Mouse (Mus musculus) layer of hippocampus, adult 9-11 months (tissue): Measurements from ENCODE around the gene Cdh22.

Experiments used
- DNase-seq: peaks from one replicate; pipeline ENCODE4 v3.0.0; 2022

The Cdh22 gene

DNA sequence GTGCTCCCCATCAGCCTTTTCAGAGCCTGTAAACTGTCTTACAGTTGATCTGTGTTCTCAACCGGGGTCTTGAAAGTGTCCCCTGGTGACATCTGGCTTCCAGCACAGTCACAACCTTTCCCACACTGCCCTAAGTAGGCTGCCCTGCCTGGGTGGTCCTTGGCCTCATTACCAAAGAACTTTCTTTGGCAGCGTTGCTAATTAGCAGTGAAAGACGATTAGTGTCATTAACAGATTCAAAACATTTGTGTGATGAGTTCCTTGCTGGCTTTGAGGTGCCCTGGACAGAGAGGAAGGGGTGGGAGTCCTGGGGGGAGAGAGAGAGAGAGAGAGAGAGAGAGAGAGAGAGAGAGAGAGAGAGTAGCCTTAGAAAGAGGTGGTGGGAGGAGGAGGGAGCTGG, 14.3 kb upstream of the Cdh22 start:
- DNase-seq, result no peak

DNA sequence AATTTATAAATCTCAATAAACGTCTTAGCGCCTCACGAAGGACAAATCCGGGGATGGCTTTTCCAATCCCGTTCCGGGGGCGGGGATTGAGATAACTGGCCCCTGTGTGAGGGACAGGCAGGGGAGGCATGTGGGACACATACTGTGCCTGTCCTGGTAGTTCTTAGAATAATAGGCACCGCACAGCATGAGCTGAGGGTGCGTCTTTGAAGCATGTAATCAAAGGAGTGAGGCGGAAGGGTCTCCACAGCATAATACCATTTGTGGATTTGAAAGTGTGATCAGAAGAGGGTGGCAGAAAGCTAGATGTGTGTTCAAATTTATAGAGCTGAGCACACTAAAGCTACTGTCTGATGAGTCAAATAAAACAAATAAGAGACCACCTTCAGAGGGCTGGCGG, 11.7 kb upstream of the Cdh22 start:
- no peak for DNase-seq

DNA sequence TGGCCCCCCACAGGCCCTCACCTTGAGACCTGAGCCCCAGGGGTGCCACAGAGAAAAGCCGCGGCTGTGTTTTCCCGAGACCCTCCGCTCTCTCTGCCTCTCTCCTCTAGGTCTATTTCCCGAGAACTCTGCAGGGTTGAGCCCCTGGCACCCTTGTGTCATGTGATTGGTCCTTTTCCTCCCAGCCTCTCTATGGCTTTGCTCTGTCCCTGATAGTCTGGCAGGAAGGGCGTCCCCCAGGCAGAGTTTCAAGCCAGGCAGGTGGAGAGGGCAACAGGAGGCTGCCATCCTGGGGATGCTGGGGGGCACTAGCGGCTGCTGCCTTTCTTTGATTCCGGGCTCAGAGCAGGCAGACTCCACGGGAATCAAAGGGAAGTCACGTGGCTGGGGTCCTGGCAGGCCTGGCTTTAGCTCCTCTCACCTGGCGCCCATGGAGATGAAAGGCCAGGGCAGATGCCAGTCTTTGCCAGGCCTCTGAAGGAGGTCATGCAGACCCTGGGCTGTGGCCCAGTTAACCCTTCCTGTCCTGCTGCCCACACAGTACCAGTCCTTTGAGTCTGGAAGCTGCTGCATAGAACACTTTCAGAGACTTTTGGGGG, 8.6 kb upstream of the Cdh22 start:
- no peak for DNase-seq

DNA sequence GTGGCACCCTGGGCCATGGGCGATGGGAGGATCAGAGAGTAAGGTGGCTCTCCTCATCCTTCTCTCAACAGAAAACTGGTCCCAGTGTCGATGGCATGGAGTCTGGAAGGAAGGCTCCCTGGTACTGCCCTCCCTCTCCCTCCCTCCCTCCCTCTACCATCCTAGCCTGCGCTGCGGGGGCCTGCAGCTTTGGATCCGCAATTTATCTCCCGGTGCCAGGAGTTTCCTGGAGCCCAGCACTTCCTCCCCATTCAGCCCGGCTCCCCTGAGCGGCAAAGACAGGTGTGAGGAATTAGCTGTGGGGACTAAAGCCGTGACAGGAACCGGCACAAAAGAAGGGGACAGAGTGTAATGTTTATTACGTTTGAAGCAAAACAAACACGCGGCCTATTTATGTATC, 7.9 kb upstream of the Cdh22 start:
- DNase-seq, result no peak

DNA sequence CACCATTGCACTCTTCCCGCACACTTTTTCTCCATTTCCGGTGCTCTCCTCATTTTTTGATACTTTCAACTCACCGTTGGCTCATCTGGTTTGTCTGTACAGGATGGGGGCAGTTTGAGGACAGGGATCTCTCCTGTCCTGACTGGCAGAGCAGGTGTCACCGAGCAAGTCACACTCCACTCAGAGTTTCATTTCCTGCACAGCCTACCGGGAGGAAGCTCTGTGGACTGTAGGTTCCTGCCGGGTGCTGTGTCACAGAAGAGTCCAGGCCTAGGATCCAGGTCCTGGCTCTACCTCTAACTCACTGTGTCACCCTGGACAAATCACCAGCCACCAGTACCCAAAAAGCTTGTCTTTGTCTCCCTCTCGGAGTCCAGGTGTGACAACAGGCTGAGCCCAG, 7.1 kb upstream of the Cdh22 start:
- DNase-seq, result no peak

DNA sequence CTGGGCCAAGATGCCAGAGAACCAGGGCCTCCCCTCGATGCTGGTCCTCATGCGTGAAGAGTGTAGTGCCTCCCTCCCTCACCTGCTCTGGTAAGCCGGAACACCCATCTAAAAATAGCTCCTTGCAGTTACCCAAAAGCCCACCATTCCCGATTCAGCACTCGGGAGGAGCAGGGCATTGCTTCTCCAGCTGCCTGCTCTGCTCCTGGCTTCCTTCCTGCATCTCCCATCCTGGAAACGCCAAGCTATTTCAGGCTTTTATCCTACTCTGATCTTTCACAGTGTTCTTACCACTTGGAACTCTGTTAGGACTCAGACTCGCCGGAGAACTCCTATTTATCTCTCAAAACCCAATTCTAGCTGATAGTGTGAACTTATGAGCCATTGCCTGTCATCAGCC, 5.7 kb upstream of the Cdh22 start:
- no peak for DNase-seq

DNA sequence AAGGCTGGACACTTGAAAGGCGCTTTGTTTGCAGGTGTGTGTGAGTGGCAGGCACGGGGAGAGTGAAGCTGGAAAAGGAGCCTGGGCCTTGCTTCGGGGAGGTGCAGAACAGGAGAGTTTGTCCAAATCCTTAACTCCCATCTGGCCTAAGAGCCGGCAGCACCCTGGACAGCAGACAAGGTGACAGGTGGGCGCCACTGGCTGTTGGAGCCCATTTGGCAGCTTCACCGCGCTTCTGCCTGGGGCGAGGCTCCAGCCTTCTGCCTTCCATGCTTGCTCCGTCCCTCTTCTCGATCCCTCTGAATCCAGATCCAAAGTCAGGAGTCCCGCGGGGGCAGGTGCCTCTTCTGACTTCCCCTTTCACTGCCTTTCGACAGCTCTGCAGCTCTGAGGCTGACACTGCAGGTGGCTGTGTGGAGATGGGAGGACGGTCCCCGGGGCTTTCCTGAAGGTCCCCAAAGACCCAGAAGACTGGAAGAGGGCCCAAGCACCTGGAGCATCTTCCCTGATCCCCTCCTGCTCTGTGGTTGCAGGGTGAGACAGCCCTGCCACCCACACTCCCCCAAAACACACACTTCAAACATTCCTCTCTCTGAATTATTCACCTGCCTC, 5.0 kb upstream of the Cdh22 start:
- no peak for DNase-seq

DNA sequence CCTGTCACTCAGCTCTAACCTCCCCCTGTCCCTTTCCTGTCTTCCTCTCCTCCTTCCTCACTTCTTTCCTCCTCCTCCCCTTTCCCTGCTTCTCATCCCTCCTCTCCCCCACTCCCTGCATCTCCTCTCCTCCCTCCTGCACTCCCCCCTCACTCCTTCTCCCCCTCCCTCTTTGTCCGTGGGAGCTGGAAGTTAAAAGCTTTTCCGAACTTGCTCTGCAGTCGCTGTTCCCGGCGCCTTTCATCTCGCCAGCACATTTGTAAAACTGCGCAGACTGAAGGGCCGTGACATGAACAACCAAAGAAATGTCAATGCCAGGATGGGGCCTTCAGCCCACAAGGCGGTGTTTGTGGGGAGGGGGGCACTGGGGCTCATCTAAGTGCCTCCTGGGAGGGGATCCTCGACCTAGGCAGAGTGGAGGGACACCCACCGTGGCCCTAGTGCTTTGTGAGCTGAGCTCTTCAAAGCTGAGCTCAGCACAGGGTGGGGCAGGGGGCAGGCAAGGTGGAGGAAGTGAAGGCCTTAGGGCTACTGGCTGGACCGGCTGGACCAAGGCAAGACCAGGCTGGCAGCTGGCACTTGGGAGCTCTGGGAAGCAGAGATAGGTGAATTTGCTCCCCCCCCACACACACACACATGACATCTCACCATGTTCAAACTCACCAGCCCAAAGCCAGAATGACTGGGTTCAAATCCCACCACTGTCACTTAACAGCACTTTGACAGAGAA, 3.9 kb upstream of the Cdh22 start:
- no peak for DNase-seq

DNA sequence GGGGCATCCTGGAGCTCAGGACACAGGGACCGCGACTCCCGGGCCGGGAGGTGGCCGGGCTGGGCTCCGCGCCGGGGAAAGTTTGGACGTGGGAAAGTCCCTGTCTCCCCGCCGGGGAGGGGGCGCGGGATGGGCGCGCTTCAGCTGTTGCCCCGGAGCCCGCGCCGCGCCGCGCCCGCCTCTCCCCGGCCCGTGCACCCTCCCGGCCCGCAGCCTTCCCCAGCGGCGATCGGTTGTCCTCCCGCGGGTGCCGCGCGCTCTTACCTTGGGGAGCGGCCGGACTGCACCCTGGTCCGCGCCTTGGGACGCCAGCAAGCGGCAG, 401 bp downstream of the Cdh22 start:
- no peak for DNase-seq

DNA sequence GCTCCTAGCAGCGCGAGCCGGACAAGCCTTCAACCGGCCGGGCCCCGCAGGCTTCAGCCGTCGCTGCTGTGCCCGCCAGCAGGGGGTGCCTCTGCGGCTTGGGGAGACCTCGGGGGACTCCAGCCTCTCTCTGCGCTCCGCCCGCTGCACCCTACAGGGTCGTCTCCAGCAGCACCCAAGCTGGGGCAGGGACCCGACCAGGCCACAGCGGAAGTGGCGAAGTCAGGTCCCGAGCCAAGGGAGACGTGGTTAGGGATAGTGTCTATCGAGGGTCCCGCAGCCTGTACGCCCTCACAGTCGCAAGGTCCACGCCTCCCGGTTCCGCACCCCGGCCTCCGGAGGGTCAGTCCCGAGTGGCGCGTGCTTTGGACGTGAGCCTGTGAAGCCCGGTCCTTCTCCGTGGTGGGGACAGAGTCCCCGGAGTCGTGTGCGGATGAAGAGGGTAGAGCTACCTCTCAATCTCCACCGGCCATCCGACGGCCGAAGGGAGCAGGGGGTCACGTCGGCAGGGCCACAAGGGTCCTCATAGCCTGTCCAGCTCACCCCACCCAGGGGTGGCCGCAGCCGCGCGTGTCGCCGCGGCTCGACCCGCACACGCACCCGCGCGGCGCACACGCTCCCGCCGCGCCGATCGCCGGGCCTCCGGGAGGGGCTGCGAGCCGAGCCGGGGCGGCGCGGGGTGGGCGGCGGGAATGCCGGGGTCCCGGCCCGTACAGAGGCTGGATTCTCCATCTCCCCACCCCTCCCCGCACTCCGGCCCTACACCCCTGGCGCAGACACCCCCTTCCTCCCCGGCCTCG, 962 bp downstream of the Cdh22 start:
- DNase-seq, result no peak

DNA sequence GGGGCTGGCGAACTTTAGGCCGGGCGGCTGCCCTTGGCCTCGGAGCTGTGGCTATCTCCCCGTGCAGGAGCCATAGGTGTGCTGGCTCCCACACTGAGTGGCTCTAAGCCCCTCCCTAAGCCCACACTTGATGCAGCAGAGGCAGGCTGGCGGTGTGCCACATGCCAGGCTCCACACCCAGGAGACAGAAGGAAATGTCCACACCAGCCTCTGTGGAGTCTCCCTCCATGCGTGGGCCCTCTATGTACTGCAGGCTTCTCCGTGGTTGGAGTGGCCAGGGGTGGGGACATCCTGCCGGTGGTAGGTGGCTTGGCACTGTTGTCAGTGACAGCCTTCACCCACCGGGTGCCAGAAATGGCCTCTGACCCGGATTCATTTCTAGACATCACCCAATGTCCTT, 5.6 kb downstream of the Cdh22 start:
- no peak for DNase-seq

DNA sequence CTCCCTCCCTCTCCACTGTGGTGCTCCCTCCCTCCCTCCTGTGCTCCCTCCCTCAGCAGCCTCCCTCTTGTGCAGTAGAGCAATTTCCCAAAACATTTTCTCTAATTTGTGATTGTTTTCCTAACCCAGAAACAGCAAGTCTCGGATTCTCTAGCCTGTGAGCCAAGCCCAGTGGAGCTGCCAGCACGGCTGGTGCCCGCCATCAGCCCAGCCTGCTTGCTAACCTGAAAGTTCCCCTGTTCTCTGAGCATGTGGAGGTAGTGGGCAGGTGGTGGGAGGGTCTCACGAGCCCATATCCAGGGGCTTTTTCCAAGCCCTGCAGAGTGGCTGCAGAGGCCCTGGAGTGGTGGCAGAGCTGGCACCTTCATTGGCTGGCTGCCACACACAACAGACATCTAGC, 10.8 kb downstream of the Cdh22 start:
- DNase-seq, result peak; percentile 43

DNA sequence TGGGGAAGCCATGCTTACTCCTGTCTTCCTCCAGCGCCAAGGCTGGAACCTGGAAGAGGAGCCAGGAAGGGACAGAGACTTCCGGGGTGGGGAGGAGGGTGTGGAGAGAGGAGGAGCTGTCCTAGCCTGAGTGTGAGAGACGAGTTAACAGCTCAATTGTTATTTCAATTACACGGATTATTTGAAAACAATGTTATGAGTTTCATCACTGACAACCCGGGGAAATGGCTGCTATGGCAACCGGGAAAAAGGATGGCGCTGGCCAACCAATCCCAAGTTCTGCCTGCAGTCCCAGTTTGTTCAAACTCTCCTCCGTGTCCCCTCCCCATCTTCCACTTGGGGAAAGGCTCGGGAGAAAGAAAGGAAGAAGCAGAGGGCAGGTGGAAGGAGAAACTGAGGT, 12.7 kb downstream of the Cdh22 start:
- no peak for DNase-seq

DNA sequence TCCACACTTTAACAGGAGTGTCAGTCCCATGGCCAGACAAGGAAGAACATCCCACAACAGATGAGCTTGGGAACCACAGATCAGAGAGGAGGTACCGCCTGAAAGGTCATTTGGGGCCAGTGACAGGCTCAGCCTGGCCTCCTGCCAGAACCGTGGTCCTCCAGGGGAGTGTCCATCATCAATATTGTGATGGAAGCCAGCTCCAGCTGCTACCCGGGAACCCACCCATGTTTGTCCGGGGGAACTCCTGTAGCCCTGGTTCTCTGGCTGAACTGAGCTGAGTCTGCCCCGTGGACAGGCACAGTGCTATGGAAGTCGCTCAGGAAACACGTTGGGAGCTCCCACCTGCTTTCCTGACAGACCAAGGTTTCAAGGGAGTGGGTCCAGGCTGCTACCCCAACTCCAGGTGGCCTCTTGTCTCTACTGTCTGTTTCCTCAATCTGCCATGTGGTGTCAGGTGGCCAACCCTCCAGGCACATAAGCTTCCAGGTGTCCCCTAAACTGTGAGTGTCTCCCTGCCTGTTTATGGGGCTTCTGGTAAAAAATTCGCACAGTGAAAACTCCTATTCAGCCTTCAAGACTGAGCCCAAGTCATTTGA, 14.2 kb downstream of the Cdh22 start:
- DNase-seq, result no peak

DNA sequence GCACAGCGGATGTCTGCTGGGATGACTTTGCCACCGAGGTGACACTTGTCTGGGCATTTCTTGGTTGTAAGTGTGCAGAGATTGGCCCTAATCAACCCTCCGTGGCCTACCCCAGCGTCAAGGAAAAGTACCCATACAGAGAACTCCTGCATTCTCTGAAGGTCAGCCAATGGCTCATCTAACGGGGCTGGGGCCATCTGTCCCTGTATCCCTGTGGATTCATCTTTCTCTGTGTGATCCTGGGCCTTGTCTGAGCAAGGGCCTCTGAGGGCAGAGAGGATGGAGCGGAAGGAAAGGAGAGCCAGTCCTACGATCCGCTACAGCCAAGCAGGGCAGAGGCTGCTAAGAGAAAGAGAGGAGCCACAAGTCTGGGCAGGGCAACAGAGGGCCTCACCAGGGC, 15.7 kb downstream of the Cdh22 start:
- DNase-seq, result no peak

DNA sequence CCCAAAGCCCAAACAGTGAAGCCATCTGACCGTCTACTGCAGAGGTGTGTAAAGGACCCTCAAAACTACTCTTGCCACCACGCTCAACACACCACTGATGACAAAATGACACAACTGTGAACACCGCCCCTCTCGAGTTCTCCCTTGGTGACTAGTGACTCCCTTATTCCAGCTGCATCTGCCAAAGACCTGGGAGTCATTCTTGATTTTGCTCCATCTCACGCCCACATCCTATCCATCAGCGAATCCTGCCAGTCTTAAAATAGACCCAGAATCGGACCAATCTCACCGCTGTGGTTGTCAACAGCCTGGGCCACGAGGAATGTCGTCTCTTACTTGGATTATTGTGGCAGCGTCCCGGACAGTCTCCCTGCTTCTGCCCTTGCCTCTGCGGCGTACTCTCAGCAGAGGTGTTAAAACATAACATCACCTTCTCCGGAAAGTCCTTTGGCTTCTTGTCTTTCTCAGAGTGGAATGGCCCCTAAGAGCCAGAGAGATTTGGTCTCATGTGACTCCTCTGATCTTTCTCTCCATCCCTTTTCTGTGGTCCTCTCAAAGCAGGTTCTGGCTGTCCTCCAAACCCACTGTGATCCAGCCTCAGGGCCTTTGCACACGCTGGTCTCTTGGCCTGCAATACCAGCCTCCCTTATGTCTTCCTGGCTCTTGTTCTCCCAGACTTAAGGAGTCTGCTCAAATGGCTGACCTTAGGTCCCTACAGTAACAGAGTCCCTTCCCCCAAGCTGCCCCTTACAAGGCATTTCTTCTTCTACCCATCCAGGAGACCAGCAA, 17.1 kb downstream of the Cdh22 start:
- DNase-seq, result no peak

DNA sequence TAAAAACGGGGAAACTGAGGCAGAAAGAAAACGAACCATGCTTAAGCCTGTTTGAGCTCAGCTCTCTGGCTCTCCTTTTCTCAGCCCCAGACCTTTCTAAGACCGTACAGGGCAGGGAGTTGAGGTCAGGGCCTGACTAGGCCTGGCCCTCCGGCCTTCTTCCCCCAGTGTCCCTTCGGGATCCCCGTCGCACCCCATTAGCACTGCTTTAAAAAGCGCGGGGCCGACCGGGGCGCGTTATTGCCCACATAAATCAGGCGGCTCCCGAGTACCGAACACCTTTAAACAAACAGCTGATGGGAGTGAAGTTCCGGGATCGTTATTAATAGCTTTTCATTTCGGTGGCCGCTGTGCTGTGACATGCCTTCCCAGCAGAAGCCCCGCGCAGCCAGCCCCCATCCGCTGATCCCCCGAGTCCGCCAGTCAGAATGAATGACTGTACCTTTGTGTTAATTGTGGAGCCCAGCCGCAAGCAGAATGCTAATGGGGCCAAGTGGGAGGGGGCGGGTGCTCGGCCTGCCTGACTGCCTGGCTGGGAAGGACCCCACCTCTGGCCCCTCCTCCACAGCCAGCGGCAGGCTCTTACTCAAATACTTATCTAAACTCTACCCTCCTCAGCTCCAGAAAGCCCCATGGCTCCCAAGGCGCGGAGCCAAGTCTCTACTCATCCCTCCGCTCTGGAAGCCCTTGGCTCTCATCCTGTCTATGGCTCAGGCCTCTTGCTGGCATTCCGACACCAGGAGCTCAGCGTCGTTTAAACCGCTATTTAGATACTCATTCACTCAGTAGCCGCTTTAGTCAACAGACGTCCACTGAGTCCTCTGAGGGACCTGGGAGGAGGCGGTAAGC, 19.3 kb downstream of the Cdh22 start:
- DNase-seq, result no peak

DNA sequence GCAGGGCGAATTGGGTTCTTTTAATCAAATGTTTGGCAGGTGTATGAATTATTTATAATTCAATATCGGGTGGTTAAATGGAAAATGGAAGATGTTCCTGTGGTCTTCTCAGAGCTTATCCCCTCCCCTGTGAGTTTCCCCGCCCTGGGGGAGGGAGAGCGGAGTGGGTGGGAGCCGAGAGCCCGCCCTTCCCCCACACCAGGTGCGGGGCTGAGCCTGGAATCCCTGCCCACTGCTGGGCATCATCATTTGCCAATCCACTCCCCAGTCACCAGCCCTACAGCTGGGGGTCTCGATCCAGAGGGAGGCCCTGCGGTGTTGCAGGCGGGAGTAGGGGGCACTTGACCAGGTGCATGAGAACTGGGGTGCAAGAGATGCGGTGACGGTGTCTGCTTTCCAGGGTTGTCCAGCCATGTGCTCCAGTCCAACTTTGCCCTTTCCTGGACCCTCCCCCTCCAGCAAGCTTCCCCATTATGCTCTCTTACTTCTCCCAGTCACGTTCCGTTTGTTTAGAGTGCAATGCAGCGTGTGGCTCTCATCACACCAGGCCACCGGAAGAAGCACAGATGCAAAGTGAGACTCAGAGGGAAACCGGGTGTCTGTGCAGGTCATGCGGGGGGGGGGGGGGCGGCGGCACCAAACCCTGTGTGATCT, 23.1 kb downstream of the Cdh22 start:
- no peak for DNase-seq

DNA sequence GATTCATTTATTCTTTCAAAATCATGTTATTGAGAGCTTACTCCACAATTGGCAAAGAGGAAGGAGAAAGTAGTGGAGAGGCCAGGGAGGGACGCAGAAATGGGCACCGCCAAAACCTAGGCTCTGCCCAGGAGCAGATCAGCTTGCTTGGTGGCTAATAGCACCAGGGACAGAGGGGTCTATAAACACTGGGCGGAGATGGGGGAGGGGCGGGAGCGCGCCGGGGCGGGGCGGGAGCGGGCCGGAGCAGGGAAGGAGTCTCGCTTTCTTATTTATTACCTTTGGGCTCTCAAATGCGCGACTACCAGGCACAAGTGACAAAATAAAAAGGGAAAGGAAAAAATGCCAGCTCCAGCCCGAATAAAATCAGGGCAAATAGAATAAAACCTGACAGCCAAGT, 23.7 kb downstream of the Cdh22 start:
- no peak for DNase-seq

DNA sequence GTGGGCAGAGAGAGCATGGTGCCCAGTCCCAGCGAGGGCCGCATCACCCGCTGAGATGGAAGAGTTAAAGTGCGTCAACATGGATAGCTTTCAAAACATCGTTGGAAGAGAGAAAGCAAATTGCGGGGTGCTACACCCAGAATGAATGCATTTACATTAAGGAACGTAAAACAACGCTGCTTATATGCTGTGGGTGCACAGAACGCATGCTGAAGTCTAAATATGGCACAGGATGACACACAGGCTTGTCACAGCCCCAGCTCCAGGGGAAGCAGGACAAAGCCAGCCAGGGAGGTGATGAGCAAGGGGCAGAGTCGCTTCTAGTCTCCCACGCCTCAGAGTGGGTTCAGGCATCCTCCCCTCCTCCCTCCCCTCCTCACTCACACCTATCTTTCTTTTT, 27.0 kb downstream of the Cdh22 start:
- DNase-seq, result no peak

DNA sequence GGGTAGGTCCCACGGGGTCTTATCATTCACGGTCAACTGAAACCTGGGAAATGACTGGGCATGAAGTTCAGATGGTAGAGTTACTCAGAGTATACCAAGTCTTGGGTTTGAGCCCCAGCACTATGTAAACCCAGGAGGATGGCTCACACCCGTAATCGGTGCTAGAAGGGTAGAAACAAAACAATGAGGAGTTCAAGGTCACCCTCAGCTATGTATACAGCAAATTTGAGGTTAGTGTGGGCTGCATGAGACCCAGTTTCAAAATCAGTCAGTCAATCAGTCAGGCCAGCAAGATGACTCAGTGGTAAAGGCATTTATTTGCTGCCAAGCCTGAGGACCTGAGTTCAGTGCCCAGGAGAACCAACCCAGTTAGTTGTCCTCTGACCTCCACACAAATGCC, 27.6 kb downstream of the Cdh22 start:
- DNase-seq, result no peak
